Mouse (Mus musculus) embryonic fibroblast, embryonic 13.5 days (primary cell): ENCODE measurements around the gene Apba1. TPM values are rescaled to one million over a fixed set of nuclear protein-coding genes. Genes with fewer than 3 reads are reported as not detected.

Source experiments
- H3K27ac ChIP-seq: 2 replicates; pipeline ENCODE4 v1.5.1; 2012; ENCODE audit warnings: low read length, control low read depth, inconsistent platforms; ENCODE audit not compliant: insufficient read depth
- H3K4me1 ChIP-seq: 2 replicates; pipeline ENCODE4 v1.6.1; 2011; ENCODE audit warnings: low read length; ENCODE audit not compliant: control insufficient read depth, insufficient read depth
- H3K4me3 ChIP-seq: 2 replicates; pipeline ENCODE4 v1.5.1; 2011; ENCODE audit warnings: mild to moderate bottlenecking, control low read depth, low read length; ENCODE audit not compliant: insufficient read depth
- CTCF ChIP-seq: IDR thresholded peaks from 2 replicates; pipeline ENCODE4 v1.5.1; 2011; ENCODE audit warnings: mild to moderate bottlenecking, control low read depth, low read length, moderate library complexity, borderline replicate concordance; ENCODE audit not compliant: insufficient read depth
- POLR2A ChIP-seq: IDR thresholded peaks from 2 replicates; pipeline ENCODE4 v1.6.1; 2011; ENCODE audit warnings: low read depth, mild to moderate bottlenecking, control low read depth, low read length, moderate library complexity
- polyA plus RNA-seq: library from polyadenylated mRNA; stranded (reverse); fragments of >200 nt; gene quantifications from 2 replicates; pipeline ENCODE4 v1.2.4, GENCODE M21; 2011; ENCODE audit warnings: low read depth; ENCODE audit not compliant: missing spikeins, insufficient read length

The Apba1 gene
- polyA plus RNA-seq, 1 experiment = 7.5 TPM

DNA sequence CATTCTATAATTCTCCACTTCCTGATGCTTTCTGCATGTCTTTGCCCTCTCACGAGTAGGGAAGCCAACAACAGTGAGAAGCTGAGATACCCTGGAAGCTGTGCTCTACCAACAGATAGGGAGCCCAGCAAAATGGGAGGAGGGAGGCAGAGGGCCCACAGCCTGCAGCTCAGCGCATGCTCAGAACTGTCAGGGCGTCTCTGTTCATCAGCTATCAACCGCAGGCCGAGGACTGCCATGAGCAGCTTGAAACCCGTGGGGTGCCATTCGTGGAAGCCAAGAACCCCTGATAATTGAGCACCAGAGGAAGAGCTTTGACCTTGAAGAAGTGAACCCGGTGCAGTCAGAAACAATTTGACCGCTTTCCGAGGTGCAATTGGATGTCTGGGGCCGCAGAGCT is 108.4 kb downstream of the Apba1 start:
- Histone ChIP-seq H3K4me1 (peaks cover 3% of the 10 kb centered on the region; the same call in 1 of the 2 replicates), H3K4me3 (no peak overlapping the region), H3K27ac (no peak overlapping the region)
- TF ChIP-seq POLR2A = no peak

DNA sequence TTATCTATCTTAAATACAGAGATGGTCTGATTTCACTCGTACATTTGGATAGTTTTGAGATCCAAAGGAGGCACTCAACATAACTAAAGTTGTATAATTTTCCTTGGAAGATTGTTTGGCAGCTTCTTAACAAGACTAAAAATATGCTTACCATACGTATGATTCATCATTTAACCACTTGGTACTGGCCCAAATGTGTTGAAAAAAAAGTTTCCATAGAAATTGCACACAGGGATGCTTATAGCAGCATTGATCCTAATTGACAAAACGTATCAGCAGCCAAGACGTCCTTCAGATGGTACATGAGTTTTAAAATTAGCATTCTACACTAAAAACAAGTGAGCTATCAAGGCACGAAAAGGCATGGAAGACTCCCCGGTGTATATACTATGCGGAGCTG is 108.9 kb downstream of the Apba1 start:
- no peak overlapping the region for H3K4me3 ChIP-seq
- peaks cover 3% of the 10 kb centered on the region; the same call in 1 of the 2 replicates for H3K4me1 ChIP-seq
- H3K27ac ChIP-seq = no peak overlapping the region; the same call in 1 of the 2 replicates
- no peak for TF ChIP-seq CTCF
- TF ChIP-seq POLR2A = no peak

DNA sequence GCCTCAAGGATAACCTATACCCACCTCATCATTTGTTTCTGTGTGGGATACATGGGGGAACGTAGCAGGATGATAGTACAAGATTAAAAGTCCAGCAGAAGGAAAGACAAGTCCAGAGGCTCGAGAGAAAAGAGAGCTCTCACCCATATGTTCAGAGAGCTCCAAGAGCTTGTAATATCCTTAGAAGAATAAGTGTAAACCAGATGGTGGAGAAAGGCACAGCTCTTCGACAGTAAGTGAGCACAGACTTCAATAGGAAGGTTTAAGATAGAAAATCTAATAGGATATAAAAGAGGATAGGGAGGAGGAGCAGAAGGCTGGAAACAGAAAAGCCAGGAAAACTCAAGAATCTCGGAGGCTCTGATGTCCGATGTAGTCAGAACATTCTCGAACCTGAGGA is 115.8 kb downstream of the Apba1 start:
- TF ChIP-seq CTCF = no peak
- TF ChIP-seq POLR2A = no peak

DNA sequence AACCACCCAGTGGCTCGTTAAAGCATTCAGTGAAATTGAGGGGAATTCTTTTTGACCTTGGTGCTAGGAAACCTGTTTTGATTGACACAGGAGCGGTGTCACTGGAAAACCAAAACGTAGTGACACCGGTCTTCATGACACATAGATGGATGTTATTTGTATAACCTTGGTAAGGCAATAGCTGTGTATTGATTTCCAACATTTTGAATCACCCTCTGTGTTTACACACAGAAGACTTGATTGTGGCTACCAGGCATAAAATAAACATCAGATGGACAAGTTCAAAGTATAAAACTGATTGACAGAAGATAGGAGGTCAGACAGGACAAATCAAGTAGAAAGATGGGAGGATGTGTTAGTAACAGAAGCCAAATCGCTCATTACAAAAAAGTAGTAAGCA is 117.1 kb downstream of the Apba1 start:
- Histone ChIP-seq H3K4me3 (no peak overlapping the region), H3K4me1 (no peaks in the 10 kb centered on the region), H3K27ac (no peak overlapping the region)
- TF ChIP-seq POLR2A = no peak

More for the DNA sequence above, 115.8 kb downstream of the Apba1 start:
- no peak overlapping the region for H3K27ac ChIP-seq
- no peaks in the 10 kb centered on the region for H3K4me1 ChIP-seq
- no peak overlapping the region for H3K4me3 ChIP-seq

DNA sequence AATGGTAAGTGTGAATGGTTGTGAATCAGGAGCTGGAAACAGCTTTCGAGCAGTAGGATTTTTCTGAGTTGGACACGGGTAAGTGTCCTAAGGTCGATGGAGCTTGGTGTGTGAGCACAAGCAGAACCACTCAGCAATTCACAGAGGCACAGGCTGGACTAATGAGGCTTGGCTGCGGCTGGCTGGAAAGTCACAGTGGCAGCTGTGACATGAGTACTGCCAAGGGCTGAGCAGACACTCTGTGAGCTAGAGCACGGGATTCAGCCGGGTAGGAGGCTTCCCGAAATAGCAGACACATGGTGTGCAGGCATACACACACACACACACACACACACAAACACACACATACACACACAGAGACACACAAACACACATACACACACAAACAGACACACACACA is 121.2 kb downstream of the Apba1 start:
- H3K4me3 ChIP-seq = no peak overlapping the region
- no peak for TF ChIP-seq POLR2A
- no peak for TF ChIP-seq CTCF
- no peaks in the 10 kb centered on the region for H3K4me1 ChIP-seq

DNA sequence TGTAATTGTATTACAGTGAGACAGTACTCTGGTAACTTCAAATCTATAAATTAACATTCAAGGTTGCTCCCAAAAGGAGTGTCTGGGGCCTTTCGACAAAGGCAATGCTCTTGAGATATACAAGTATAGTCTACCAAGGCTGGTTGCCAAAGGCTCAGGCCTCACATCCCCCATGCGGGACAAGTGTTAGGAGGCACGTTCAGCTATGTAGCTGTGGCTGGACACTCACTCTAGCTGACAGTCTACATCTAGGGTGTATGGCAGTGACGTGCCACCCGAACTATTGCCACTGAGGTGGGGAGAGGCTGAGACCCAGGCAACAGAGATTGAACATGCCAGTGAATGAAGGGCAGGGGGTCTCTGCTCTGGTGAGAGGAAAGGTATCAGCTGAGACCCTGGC is 127.5 kb downstream of the Apba1 start:
- H3K4me3 ChIP-seq = no peak overlapping the region
- TF ChIP-seq CTCF (no peak), POLR2A (no peak)
- no peak overlapping the region for H3K27ac ChIP-seq
- H3K4me1 ChIP-seq = no peaks in the 10 kb centered on the region

More for the DNA sequence above, 121.2 kb downstream of the Apba1 start:
- H3K27ac ChIP-seq = no peak overlapping the region

DNA sequence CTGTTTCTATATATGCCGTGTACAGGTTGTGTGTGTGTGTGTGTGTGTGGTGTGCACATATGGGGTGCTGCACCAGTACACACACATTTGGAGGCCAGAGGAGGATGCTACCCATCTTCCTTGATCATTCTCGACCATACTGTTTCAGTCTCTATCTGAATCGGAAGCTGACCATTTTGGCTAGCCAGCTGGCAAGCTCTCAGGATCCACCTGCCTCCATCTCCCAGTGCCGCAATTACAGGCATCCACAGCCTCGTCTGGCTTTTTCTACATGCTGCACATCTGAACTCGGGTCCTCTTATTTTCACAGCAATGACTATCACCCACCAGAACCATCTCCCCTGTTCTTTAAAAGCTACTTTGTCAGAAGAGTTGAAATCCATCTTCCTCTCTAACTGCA is 132.7 kb downstream of the Apba1 start:
- Histone ChIP-seq H3K4me3 (no peak overlapping the region), H3K4me1 (no peaks in the 10 kb centered on the region)
- TF ChIP-seq CTCF = no peak
- TF ChIP-seq POLR2A = no peak

DNA sequence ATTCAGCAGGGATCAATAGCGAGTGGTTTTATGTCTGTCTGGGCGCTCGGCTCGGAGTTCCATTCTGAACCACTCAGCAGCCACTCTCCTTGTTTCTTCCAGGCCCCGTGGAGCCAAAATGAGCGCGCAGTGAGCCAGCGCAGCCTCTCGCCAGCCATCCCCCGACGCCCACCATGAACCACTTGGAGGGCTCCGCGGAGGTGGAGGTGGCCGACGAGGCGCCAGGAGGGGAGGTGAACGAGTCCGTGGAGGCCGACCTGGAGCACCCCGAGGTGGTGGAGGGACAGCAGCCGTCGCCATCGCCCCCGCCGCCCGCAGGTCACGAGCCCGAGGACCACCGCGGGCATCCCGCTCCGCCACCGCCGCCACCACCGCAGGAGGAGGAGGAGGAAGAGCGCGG is 133.9 kb downstream of the Apba1 start:
- TF ChIP-seq CTCF (no peak), POLR2A (no peak)
- H3K27ac ChIP-seq = no peak overlapping the region
- no peak overlapping the region for H3K4me3 ChIP-seq
- no peaks in the 10 kb centered on the region for H3K4me1 ChIP-seq

More for the DNA sequence above, 132.7 kb downstream of the Apba1 start:
- H3K27ac ChIP-seq = no peak overlapping the region

DNA sequence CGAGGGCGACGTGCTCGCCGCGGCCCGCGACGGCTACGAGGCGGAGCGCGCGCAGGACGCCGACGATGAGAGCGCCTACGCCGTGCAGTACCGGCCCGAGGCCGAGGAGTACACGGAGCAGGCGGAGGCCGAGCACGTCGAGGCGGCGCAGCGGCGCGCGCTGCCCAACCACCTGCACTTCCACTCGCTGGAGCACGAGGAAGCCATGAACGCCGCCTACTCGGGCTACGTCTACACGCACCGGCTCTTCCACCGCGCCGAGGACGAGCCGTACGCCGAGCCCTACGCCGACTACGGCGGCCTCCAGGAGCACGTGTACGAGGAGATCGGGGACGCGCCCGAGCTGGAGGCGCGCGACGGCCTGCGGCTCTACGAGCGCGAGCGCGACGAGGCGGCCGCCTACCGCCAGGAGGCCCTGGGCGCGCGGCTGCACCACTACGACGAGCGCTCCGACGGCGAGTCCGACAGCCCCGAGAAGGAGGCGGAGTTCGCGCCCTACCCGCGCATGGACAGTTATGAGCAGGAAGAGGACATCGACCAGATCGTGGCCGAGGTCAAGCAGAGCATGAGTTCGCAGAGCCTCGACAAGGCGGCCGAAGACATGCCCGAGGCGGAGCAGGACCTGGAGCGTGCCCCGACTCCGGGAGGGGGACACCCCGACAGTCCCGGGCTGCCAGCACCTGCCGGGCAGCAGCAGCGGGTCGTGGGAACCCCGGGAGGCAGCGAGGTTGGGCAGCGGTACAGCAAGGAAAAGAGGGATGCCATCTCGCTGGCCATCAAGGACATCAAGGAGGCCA is 134.6 kb downstream of the Apba1 start:
- H3K27ac ChIP-seq = no peak overlapping the region
- no peak for TF ChIP-seq POLR2A
- no peak for TF ChIP-seq CTCF
- H3K4me1 ChIP-seq = no peaks in the 10 kb centered on the region
- no peak overlapping the region for H3K4me3 ChIP-seq

DNA sequence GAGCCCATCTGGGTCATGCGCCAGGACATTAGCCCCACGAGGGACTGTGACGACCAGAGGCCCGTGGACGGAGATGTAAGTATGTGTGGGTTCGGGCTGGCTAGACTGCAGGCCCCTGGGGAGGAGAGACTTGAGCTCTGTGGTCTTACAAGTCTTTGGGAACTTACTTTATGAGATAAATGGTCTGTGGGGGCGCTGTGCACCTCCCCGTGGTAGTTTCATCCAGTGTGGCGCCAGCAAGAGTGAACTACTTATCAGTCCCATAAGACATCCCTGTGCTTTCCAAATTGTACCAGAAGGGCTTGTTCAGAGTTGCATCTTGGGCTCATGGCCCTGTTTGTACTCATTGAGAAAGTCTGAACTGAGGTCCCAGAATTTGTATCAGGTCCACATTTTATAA is 135.3 kb downstream of the Apba1 start:
- no peak overlapping the region for H3K27ac ChIP-seq
- TF ChIP-seq POLR2A (no peak), CTCF (no peak)
- H3K4me3 ChIP-seq = no peak overlapping the region
- H3K4me1 ChIP-seq = no peaks in the 10 kb centered on the region

DNA sequence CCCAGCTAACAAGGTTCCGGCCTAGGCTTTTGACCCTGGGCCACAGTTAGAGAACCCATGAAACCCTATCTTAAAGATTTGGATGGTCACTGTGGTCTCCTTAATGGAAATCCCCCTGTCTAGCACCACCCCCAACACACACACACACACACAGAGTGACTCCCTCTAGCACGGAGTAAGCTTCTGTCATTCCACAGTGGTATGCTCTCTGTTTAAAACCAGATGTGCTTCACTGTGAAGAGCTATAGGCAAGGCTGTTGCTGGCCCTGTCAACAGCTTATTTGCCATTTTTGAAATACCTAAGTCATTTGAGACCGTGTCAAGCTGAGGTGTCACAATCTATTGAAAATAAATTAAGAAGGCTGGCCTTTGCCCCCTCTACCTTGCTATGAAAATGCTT is 136.1 kb downstream of the Apba1 start:
- Histone ChIP-seq H3K4me1 (no peaks in the 10 kb centered on the region), H3K4me3 (no peak overlapping the region), H3K27ac (no peak overlapping the region)
- TF ChIP-seq CTCF (no peak), POLR2A (no peak)
